Mouse (Mus musculus) C2C12 (cell line): ENCODE measurements around the gene Bag3.

Experiments
- CEBPB ChIP-seq: IDR thresholded peaks from one replicate; pipeline ENCODE4 v1.6.1; 2011; ENCODE audit warnings: low read depth, mild to moderate bottlenecking, control low read depth, moderate library complexity
- CTCF ChIP-seq: IDR thresholded peaks from one replicate; pipeline ENCODE4 v1.5.1; 2011; ENCODE audit not compliant: control insufficient read depth, insufficient read depth, insufficient read length
- MAX ChIP-seq: IDR thresholded peaks from one replicate; pipeline ENCODE4 v1.6.1; 2011; ENCODE audit warnings: mild to moderate bottlenecking, control low read depth
- MYOD1 ChIP-seq: IDR thresholded peaks from one replicate; pipeline ENCODE4 v1.6.1; 2011; ENCODE audit warnings: low read depth; ENCODE audit not compliant: control insufficient read depth, insufficient read length
- MYOG ChIP-seq: IDR thresholded peaks from one replicate; pipeline ENCODE4 v1.6.1; 2011; ENCODE audit not compliant: control insufficient read depth, insufficient read length; ENCODE audit errors: extremely low read depth
- USF1 ChIP-seq: IDR thresholded peaks from one replicate; pipeline ENCODE4 v1.6.1; 2011; ENCODE audit warnings: low read depth, mild to moderate bottlenecking, control low read depth, moderate library complexity

- TF ChIP-seq MYOG (no peak), CEBPB (no peak), MAX (no peak), MYOD1 (no peak), CTCF (no peak), USF1 (no peak)
Measured at GRCm38 (mm10) chr7:128504091-128504490, 19.3 kb upstream of the Bag3 start.
